In genomic region chr5:113099546-113099945, GRCm38 (mm10) we compare ENCODE assay signal across 8 mouse cellular contexts. TPM values are rescaled to one million over a fixed set of nuclear protein-coding genes. Genes with fewer than 3 reads are reported as not detected.
DNase-seq lines count a peak whose midpoint lies in the region; ATAC-seq lines count a peak whose summit lies in the region.

No protein-coding gene starts in this region.

- 33% methylated on average over 1 of the region's 1 CpGs for WGBS in hindbrain, embryonic 10.5 days
- WGBS in hindbrain, embryonic 13.5 days: 29% methylated on average over 1 of the region's 1 CpGs
- WGBS in limb, embryonic 13.5 days: 30% methylated on average over 1 of the region's 1 CpGs

- ATAC-seq in hindbrain, embryonic 13.5 days (ENCODE audit: low FRiP score): no peak
- ATAC-seq in limb, embryonic 13.5 days (ENCODE audit: low FRiP score, low read depth): peak; percentile 6; the same call in 1 of the 2 replicates

- H3K4me1 ChIP-seq in hindbrain, embryonic 10.5 days (replicated peaks): peaks cover 33% of the 10 kb centered on the region
- peaks cover 7% of the 10 kb centered on the region for H3K4me1 ChIP-seq in hindbrain, embryonic 13.5 days (replicated peaks)
- H3K4me1 ChIP-seq in limb, embryonic 13.5 days: no peaks in the 10 kb centered on the region

- no peak overlapping the region for H3K4me3 ChIP-seq in hindbrain, embryonic 10.5 days
- H3K4me3 ChIP-seq in hindbrain, embryonic 13.5 days: no peak overlapping the region
- H3K4me3 ChIP-seq in limb, embryonic 13.5 days: no peak overlapping the region

- peak; percentile 91 for DNase-seq in hindbrain, embryonic 10.5 days (ENCODE audit: low spot score)
- DNase-seq in embryo, embryonic 10.5 days (ENCODE audit: low spot score): peak; percentile 95
- DNase-seq in gastrocnemius, postnatal 36 days: peak; percentile 86 to 88
- peak; percentile 70 to 89 for DNase-seq in kidney, adult 8-10 months
- peak; percentile 50 to 85 for DNase-seq in monocyte, adult 2 months (ENCODE audit: low read depth in 1 of 2, low spot score in 2 of 2)
- peak; percentile 66 to 82 for DNase-seq in spleen, postnatal 14 days (ENCODE audit: low spot score in 2 of 2)

- intact Hi-C loops in gastrocnemius, postnatal 36 days (cut with DNase I): loop anchor here (1.0 kb wide), 1 partner anchor 56 kb away; no protein-coding TSS in a partner anchor

- H3K27me3 ChIP-seq in hindbrain, embryonic 10.5 days (ENCODE audit: insufficient read depth, poor library complexity, severe bottlenecking): no peaks in the 10 kb centered on the region
- H3K27me3 ChIP-seq in hindbrain, embryonic 13.5 days: no peaks in the 10 kb centered on the region
- no peaks in the 10 kb centered on the region for H3K27me3 ChIP-seq in limb, embryonic 13.5 days

- no peaks in the 10 kb centered on the region for H3K9me3 ChIP-seq in hindbrain, embryonic 10.5 days
- H3K9me3 ChIP-seq in hindbrain, embryonic 13.5 days: no peaks in the 10 kb centered on the region
- H3K9me3 ChIP-seq in limb, embryonic 13.5 days: no peaks in the 10 kb centered on the region

- H3K36me3 ChIP-seq in hindbrain, embryonic 10.5 days: peaks cover 22% of the 10 kb centered on the region
- no peaks in the 10 kb centered on the region for H3K36me3 ChIP-seq in hindbrain, embryonic 13.5 days
- H3K36me3 ChIP-seq in limb, embryonic 13.5 days: no peaks in the 10 kb centered on the region

- no peak overlapping the region for H3K4me2 ChIP-seq in hindbrain, embryonic 13.5 days
- no peak overlapping the region for H3K4me2 ChIP-seq in limb, embryonic 13.5 days (replicated peaks)

- H3K27ac ChIP-seq in hindbrain, embryonic 10.5 days: 0 out of 2 replicates have a peak overlapping the region, but pooled peaks have one; percentile 12
- no peak overlapping the region for H3K27ac ChIP-seq in hindbrain, embryonic 13.5 days
- H3K27ac ChIP-seq in limb, embryonic 13.5 days: no peak overlapping the region

- no peak overlapping the region for H3K9ac ChIP-seq in hindbrain, embryonic 13.5 days
- no peak overlapping the region for H3K9ac ChIP-seq in limb, embryonic 13.5 days

RNA-seq across cellular contexts. Expression of gene Crybb3, which starts 18.2 kb away (rescaled TPM):
- 0.25 and 0.50 TPM in 2 replicates for polyA plus RNA-seq in hindbrain, embryonic 10.5 days (2016; fragmentation: Nextera tagmentation; extraction: Ambion mirVana)
- 0.31 and 0.68 TPM in 2 replicates for polyA plus RNA-seq in hindbrain, embryonic 13.5 days (2015; fragmentation: Nextera tagmentation; extraction: Ambion mirVana)
- under 1 TPM; 0.54 to 0.66 TPM for total RNA-seq in gastrocnemius, postnatal 36 days (2021)
- 0.89 and 1.6 TPM in 2 replicates for polyA plus RNA-seq in limb, embryonic 13.5 days (2015; fragmentation: Nextera tagmentation; extraction: Ambion mirVana)

RNA-seq across cellular contexts. Expression of gene Crybb2, which starts 29.6 kb away (rescaled TPM):
- not detected in 2 replicates for polyA plus RNA-seq in hindbrain, embryonic 10.5 days (2016; fragmentation: Nextera tagmentation; extraction: Ambion mirVana)
- polyA plus RNA-seq in hindbrain, embryonic 13.5 days (2015; fragmentation: Nextera tagmentation; extraction: Ambion mirVana): not detected in 2 replicates
- not detected for total RNA-seq in gastrocnemius, postnatal 36 days (2021)
- polyA plus RNA-seq in limb, embryonic 13.5 days (2015; fragmentation: Nextera tagmentation; extraction: Ambion mirVana): not detected in 2 replicates
